Mouse (Mus musculus) left cerebral cortex, adult 8-10 months (tissue): ENCODE measurements around the gene Aldh2. TPM values are rescaled to one million over a fixed set of nuclear protein-coding genes. Genes with fewer than 3 reads are reported as not detected.
"Not testable (repeated sequence)": the region's sequence is repeated elsewhere in the genome, so short reads cannot be mapped to it uniquely, and the experiment has no call there.

Source experiments
- DNase-seq, 2 experiments: peaks; one replicate each; pipeline ENCODE4 v3.0.0; 2022; ENCODE audit warnings: low spot score in 2 of 2
- total RNA-seq, 4 experiments: library from RNA; stranded (reverse); gene quantifications; 2 replicates each; pipeline ENCODE4 v1.2.4; 2022

The Aldh2 gene
- 100 to 1,000 TPM; 131 to 154 (median 140) TPM for total RNA-seq

- DNase-seq, result peak; percentile 60 to 75
Measured at GRCm38 (mm10) chr5:121593451-121594401, at the start of gene Aldh2. TSS of gene Aldh2 (minus strand) at chr5:121593824.

DNA sequence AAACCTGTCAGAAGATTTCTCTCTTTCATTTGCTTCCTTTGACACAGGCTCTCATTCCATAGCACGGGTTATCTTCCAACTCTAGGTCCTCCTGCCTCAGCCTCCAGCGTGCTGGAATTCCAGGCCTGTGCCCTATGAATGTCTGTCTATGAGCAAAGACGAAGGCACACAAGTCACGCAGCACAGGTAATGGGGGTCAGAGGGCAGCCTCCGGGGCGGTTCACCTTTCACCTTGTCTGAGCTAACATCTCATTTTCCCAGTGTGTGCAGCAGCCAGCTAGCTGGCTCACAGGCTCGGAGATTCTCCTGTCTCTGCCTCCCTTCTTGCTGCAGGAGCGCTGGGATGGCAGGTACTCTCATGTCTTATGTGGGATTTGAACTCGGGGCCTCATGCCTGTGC, 46.0 kb upstream of the Aldh2 start:
- DNase-seq, result no peak

DNA sequence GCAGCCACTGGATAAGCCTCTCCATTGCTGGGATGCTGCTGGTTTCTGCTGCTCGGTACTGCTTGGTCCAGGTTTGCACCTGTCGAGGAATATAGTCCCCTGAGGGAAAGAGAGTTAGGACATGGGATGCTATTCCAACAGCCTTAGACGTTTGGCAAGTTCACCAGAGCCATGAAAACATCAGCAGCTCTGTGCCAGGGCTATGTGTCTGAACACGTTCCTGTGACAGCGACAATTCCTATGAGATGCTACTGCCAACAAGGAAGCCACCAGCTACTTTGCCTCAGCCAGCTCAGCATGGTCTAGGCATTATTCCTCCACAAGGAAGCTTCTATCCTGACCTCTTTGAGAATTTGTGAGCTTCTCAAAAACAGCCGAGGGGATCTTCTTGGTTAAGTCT, 43.7 kb upstream of the Aldh2 start:
- no peak for DNase-seq

DNA sequence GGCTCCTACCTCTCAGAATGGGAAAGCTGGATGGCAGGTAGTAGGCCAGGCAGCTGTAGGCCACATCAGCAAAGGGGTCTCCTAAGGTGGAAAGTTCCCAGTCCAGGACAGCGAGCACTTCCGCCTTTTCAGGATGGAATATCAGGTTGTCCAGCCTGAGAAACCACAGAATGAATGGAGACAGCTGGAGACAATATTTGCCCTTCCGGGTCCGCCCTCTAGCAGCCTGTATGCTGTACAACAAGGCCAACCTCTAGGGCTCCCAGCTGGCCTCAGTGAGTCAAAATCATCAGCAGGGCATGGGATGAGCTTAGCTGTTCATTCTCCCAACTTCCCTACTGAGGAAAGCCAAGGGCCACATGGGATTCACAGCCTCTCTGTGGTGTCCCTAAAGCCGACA, 41.0 kb upstream of the Aldh2 start:
- DNase-seq, result no peak

GRCm38 (mm10) chr5:121632804-121633203, 39.2 kb upstream of the Aldh2 start:
- no peak for DNase-seq

- DNase-seq, result not testable (repeated sequence)
Measured at GRCm38 (mm10) chr5:121631106-121631647, 37.6 kb upstream of the Aldh2 start.

DNA sequence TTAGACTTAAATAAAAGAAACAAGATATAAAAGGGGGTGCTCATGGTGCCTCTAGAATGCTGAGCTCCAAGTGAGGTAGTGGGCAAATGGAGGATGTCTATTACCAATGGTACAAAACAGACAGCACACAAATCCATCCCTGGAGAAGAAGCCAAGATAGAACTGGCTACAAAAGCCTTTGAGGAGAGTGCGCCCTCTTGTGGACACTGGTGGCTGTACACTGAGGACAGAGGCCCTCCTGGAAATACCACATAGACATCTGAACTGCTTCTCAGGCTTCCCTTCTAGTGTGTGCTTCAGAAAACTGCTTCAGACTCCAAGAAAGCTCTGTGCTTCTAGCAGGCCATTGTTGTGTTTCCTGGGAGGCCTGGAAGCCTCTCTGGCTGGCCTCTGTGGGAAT, 34.2 kb upstream of the Aldh2 start:
- DNase-seq, result peak in 1 of 2 experiments; percentile 59

GRCm38 (mm10) chr5:121623241-121623640, 29.6 kb upstream of the Aldh2 start:
- DNase-seq, result no peak

DNA sequence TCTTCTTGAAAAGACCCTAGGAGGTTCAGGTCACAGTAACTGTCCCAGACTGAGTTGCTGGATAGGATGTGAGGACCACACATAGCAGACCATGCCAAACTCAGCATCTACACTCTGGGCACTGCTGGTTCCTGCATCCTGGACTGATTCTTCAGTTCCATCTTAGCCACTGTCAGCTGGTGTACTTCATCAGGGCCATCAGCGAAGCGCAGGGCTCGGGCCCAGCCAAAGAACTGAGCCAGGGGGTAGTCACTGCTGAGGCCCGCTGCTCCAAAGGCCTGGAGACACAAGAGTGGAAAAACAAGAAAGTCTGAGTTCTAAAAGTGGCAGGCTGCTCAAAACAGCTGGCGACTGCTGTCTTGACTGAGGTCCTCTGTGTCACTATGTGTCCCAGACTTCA, 27.5 kb upstream of the Aldh2 start:
- no peak for DNase-seq

DNA sequence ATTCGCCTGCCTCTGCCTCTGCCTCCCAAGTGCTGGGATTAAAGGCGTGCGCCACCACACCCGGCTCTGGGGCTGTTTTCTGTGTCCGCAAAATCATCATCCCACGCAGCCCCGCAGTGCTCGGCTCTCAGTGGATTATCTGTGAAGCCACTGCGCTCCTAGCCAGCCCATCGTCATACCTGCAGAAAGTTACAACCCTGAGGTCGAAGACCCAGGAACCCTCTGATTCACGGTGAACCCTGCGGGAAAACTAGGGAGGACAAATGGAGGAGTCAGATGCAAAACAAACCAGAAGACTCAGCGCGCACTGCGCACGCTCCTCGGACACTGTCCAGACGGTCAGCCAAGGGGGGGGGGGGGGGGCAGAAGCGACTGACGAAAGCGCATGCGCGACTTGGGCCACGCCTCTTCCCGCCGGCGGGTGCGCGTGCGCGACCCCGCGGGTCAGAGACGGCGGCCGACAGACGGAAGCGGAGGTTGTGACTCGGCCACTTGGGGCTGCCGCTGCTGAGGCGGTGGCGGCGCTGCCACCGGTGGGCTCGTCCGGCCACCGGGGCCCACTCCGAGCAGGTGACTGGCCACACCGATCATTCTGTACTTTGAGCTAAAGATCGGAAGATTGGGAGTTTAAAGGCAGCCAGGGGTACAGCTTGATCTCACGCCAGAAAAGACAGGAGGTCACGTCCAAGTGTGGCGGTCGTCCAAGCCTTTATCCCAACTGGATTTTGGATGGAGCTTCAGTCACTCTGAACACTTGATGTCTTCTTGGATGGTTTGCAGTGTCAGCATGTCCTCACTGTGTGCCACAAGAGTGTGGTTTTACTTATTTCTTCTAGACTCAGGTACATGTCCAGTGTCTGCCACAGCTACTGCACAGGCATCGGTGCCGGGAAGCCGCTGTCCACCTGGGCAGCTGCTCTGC, 25.2 kb upstream of the Aldh2 start, which contains the start of gene Acad12:
Gene Acad12, minus strand, starts transcription at position 347 of the 922 bp plus-strand sequence.
- DNase-seq, result peak; percentile 58 to 64

DNA sequence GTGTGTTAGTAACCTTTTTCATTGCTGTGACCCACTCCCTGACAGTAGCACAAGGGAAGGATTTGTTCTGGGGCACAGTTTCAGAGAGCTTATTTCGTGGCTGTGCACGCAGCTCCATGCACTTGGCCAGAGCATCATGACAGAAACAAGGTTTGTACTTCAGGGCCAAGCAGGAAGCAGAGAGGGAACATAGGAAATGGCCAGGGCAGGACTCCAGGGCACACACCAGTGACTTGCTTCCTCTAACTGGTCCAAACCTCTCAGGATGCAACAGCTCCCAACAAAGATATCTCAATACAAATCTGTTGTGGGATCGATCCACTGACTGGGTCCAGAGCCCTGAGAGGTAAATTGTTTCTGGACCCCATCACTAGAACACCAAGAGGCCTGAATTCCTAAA, 21.3 kb upstream of the Aldh2 start:
- not testable (repeated sequence) for DNase-seq

DNA sequence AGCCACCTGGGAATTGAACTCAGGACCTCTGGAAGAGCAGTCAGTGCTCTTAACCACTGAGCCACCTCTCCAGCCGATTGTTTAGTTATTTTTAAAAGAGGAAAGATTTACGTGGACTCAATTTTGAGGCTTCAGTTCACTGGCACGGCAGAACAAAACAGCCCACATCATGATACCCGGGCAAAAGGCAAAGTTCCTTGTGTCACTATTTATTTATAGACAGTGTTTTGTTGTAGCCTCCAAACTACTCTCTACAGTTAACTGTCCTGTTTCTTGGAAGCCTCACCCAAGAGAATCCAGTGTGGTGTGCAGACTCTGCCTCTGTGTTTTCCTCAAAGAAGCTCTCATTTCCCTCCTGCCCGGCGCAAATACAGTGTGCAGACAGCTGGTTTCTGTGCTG, 18.4 kb upstream of the Aldh2 start:
- no peak for DNase-seq

DNA sequence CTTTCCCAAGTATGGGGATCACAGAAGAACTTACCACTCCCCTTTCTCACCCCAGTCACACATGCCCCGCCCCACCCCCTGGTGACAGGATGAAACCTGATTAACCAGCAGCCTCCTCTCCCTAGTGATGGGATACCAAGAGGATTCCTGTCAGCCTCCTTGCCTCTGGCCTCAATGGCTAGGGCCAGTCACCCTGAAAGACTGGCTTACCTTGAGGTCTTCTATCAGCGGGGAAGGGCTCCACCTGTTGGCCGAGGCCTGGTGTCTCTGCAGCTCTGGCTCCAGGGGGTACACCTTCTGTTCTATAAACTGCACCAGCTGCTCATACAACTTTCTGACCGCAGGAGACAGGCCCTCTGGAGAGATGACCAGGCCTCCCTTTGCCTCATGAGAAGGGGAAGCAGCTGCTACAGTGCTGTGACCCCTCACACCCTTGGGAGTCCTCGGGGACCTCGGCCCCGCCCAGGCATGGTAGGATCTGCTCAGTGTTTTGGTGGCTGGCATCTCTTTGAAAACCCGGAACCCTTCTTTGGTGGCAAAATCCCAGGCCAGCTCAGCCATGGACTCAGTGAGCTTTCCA, 16.0 kb upstream of the Aldh2 start:
- not testable (repeated sequence) for DNase-seq

- peak in 1 of 2 experiments; percentile 73 for DNase-seq
Measured at GRCm38 (mm10) chr5:121606151-121606550, 12.5 kb upstream of the Aldh2 start.

DNA sequence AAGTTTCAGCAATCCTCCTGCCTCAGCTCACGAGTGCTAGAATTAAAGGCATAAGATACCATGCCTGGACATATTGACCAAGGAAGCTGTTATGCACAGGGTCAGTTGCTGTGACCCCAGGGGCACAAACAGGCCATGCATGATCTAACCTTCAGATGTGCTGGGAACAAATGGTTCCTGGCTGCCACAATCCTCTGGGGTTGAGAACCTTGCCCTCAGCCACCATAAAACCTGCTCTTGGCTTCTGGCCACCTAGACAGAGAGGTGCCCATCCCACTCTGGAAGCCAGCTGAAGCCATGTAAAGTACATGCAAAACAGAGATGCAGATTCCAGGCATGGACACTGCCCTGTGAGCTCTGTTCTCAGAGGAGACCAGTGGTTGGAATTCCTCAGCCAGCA, 10.2 kb upstream of the Aldh2 start:
- not testable (repeated sequence) for DNase-seq

GRCm38 (mm10) chr5:121601547-121602299, 8.1 kb upstream of the Aldh2 start:
- peak; percentile 70 to 76 for DNase-seq

GRCm38 (mm10) chr5:121598871-121599610, 5.4 kb upstream of the Aldh2 start:
- no peak for DNase-seq

DNA sequence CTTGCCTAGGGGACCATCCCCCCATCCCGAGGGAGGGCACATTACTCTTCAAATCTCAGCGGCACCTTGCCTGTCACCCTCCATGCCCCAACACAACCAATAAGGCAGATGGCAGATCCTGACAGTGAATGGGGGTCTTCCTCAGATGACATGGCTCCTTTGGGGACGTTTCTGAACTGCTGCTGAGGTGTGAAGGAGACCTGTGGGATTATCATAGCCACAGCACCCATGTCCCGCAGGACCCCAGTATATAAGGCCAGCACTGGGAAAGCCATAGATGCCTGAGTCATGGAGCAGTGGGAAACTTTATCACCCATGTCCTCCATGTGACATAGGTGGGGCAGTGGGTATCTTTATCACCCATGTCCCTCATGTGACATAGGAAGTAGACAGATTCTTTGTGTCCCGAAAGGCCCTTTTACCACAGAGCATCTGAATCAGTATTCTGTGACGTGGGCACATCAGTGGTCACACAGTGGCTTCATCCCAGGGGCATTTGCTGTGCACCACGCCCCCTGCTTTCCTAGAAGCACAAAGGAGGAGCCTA, 4.4 kb upstream of the Aldh2 start:
- no peak for DNase-seq

DNA sequence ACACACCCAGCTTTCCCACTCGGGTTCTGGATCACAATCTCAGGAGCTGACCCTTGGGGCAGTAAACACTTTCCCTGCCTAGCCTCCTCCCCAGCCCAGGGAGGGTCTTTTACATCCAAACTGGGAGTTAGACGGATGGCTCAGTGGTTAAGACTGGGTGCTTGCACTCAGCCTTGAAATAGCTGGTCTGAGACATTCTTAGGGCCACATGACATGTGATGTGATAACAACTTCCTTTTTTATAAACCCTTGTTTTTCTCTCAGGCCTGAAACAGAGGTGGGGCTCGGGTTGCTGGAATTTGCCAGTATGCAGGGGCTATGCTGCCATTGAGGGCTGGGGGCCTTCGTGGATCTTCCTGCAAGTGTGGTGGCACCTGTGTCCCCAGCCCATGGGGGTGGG, 3.7 kb upstream of the Aldh2 start:
- no peak for DNase-seq
